Mouse (Mus musculus): Measurements from ENCODE around the gene Vmn2r13.
"Not testable (repeated sequence)": the region's sequence is repeated elsewhere in the genome, so short reads cannot be mapped to it uniquely, and the experiment has no call there.

Vmn2r13 gene

DNA sequence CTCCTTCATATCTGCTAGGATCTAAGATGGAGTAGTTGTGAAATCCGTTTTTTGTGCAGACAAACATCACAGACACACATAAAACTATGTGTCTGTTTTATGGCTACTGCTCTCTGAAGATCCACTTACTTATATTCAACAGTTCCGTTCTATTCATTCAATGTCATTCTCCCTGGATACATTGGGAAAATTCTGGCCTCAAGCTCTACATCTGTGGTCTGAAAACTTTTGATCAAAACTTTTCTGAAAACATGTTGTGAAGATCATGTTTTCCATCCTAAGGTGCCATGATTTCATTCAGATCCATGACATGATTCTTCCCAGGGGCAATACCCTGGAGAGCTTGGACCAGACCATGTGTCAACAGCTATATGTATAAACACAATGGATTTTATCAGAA lies at the start of gene Vmn2r13:
Gene Vmn2r13 (minus strand): TSS at position 101 of the 400 bp plus-strand sequence.
- POLR2A ChIA-PET, CTCF ChIA-PET: not testable (repeated sequence)

DNA sequence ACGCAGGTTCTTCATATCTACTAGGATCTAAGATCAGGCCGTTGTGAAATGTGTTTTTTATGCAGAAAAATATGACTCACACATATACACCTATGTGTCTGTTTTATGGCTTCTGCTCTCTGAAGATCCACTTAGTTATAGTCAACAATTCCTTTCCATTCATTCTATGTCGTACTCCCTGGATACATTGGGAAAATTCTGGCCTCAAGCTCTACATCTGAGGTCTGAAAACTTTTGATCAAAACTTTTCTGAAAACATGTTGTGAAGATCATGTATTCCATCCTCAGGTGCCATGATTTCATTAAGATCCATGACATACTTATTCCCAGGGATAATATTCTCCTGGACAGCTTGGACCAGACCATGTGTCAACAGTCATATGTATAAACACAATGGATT lies 32.6 kb upstream of the Vmn2r13 start, which contains the start of gene Vmn2r14:
Gene Vmn2r14 (minus strand): TSS at position 101 of the 400 bp plus-strand sequence.
- CTCF ChIA-PET, result no interaction called here
- POLR2A ChIA-PET, result no interaction called here

DNA sequence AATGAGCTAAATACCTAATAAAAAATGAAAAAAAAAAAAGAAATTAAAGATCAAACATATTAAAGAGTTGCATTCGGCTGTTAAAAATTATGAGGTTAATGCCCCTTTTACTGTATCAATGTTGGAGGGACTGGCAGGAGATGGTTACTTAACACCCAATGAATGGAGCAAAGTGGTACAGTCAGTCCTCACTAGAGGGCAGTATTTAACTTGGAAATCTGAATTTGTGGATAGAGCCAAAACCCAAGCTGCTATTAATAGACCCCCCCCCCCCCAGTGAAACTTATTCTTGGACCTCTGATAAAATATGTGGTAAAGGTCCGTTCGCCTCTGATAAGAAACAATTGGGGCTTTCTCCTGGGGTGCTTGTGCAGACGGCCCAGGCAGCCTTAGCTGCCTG lies 25.1 kb downstream of the Vmn2r13 start:
- ChIA-PET POLR2A (interaction anchor here in 1 of 4 experiments (0.6 kb wide), 1 partner anchor 928 kb away, joined by 3 read pairs; the partner anchor contains the start of gene Gm35315), CTCF (interaction anchor here (0.6 to 1.3 kb wide), 6 partner anchors 8 to 834 kb away, joined by 3 to 8 read pairs (median 4); no protein-coding TSS in a partner anchor)

DNA sequence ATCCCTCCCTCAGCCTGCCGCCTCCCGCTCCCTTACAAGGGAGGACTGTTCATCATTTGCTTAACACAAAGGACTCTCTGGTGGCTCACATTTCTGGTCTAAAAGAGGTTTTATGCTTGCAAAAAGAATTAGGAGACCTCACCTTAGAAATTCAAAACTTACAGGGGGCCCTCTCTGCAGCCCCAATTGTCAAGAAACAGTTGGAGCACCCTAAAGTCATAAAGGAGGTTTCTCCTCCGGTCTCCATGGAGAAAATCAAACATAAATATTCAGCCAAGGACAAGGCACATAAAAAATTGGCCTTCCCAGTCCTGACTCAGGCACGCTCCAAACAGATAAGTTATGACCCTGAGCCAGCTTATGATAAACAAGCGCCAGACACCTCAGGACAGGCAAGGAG lies 31.9 kb downstream of the Vmn2r13 start:
- ChIA-PET CTCF (no interaction called here), POLR2A (no interaction called here)

DNA sequence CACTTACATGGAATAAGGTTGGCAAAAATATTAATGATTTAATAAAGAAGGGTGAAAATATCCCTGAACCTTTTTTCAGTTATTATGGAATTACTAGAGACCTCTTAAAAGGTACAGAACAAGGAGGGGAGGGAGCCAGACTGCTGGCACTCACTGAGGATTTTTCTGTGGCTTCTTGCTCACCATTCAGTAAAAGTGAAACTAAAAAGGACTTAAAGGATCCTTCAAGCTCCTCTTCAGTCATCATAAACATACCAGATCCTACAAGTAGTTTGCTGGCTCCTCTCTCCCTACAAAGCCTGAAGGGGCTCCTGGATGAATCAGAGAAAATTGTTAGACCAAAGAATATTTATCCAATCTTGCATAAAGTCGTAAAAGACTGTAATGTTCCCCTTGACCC lies 32.4 kb downstream of the Vmn2r13 start:
- POLR2A ChIA-PET, CTCF ChIA-PET: not testable (repeated sequence)

DNA sequence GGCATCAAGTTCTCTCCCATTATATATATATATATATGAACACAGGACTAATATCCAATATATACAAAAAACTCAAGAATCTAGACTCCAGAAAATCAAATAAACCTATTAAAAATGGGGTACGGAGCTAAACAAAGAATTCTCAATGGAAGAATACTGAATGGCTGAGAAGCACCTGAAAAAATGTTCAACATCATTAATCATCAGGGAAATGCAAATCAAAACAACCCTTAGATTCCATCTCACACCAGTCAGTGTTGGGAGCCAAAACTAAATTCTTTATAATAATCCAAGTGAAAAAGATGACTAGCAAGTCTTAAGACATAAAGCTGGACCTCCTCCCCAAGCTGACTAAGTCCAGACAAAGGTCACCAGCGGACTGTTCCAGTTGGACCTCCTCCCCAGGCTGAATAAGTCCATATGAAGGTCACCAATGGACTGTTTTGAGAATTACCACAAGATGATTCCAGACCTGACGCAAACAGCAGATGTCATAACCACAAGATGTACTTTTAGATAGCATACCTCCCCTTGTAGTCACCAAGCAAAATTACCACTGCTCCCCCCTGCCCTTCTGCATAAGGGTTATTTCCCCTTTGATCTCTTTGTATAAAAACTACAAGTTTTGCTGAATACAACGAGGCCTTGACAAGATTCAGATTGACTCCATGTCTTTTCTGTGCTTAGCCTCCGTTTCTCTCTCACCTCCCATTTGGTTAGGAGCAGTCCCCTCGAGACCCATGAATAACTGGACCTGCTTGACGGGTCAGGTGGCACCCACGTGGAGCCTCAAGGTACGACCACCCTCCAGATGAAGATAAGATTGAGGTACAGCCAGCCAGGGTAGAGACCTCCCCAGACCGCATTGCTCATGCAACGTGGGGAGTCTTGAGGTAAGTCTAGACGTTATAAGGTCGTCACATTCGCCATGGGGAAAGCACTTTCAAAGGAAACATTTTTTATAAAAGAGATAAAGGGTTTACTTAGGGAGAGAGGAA lies 33.2 kb downstream of the Vmn2r13 start:
- POLR2A ChIA-PET, result not testable (repeated sequence)
- CTCF ChIA-PET, result interaction anchor here in 2 of 4 experiments (1.0 to 1.2 kb wide), 2 partner anchors 9 kb away, joined by 3 to 5 read pairs; no protein-coding TSS in a partner anchor

DNA sequence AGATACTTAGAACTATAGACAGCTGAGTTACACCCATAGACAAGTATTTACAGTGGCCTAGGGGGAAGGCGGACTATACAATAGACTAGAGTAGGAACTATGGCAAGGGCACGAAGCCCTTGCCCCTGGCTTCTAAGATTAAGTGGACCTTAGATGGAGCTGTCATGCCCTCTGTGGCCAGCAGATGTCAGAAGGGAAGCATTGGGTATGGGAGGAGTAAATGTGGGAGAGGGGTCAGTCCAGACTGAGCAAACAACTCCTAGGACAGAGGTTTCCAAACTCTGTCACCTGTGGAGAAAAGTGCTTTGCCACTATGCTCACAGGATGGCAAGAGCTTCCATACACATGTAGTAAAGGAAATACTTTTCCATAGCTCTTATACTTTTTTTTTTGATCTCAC lies 52.5 kb downstream of the Vmn2r13 start:
- POLR2A ChIA-PET, result no interaction called here
- CTCF ChIA-PET, result interaction anchor here in 1 of 4 experiments (0.6 kb wide), 1 partner anchor 385 kb away, joined by 3 read pairs; no protein-coding TSS in a partner anchor

DNA sequence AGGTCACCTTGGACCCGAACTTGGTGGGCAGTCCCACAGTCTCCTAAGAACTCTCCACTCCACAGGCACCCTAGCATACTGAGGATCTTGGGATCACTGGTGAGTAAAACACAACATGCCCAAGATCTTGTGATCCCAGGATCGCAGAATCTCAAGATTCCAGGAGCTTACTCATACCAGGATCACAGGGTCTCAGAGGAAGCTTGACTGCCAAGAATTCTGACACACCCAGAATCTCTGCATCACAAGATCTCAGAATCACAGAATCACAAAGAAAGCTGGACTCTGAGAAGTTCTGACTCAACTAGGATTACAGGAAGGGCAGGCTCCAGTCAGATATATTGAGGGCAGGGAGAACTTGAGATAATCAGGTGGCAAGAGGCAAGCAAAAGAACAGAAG lies 55.3 kb downstream of the Vmn2r13 start:
- POLR2A ChIA-PET, result no interaction called here
- CTCF ChIA-PET, result no interaction called here

Data from embryonic stem cell, embryonic (primary cell).